Mouse (Mus musculus): Measurements from ENCODE around the gene Arrdc4.

Gene Arrdc4

DNA sequence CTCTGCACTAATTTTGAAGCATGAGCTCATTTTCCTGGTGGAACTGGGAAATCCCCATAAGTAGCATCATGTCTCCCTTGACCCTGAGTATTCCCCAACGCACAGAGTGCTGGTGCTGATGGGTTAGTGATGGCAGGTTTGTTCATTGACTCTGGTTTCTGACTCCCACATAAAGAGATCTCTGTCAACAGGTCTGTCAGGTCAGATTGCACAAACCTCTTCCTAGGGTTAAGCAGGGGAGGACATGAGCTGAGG lies 39.8 kb downstream of the Arrdc4 start:
- DNase-seq (ENCODE audit: low spot score): no peak

DNA sequence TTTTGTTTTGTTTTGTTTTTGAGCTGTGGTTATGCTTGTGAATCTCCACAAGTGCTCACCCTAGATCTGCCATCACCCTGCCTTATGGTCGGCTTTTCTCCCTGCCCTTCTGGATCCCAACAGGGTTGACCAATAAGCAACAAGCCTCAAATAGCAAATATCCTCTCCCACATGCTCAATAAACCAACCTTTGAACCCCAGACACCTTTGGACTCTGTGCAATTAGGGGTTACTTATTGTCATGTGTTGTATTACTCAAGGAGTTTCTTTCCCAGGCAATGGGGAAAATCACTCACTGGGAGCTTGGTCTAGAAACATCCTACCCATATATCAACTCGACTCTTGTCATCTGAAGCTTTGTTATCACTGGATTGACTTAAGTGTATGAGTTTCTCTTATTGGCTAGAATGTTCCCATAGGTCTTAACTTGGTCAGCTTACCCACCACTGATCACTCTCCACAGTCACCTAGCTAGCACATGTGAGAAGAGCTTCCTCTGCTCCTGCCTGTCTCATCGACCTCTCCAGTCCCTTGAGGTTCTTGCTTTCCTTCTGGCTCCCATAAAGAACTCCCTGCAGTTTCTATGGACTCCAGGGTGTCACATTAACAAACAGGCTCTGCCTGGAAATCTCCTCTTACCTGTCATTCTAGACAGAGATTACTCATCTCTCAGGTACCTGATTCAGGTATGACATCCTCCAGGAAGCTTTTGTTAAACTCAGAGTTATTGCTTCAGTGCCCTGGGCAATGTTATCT lies 40.3 kb downstream of the Arrdc4 start:
- no peak for DNase-seq (ENCODE audit: low spot score)

DNA sequence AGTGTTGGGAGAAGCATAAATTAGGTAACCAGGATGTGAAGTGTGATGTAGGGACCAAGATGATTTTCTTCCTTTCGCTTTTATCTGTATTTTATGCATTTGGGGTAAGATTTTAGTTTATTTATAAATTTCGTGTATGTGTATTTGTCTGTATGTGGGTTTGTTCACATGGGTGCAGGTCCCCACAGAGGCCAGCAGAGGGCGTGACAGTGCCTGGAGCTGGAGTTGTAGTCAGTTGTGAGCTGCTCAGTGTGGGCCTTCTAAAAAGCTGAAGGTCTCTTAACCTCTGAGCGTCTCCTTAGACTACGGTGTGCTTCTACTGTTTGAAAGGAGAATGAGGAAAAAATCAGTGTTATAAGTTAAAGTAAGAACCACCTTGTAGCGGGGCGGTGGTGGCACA lies 43.9 kb downstream of the Arrdc4 start:
- DNase-seq (ENCODE audit: low spot score): no peak

DNA sequence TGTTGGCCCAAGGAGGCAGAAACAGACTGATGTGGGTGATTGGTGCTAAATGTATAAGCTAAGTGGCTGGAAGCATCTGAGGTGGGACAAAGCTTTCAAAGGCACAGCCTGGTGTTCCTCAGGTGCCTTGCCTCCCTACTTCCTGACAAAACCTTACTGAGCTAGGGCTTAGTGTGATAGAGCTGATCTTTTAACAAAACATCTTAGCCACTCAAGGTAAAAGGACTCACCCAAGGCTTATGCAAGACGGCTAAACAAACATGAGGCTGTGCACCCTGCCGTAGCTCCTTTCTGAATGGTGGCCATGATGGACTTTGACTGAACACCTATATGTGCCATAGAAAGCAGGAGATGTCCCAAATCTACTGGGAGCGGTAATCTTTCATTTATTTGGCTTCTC lies 51.7 kb downstream of the Arrdc4 start:
- DNase-seq (ENCODE audit: low spot score): no peak

DNA sequence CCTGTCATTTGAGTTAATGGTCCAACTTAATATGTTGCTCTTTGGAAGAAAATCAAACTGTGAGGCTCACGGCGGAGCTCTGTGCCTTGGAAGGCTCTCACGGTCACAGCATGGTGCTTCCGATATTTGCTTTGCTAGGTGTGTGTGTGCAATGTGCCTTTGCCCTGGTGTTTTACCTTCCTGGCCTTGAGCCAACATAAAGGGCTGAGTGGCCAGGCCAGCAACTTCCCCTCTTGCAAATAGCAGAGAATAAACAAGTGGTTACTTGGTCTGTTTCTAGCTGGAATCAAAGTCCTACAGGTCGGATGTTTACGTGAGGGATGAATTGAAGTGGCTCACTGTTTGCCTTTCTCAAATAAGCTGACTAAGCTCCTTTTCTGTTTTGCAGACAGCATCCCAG lies 52.1 kb downstream of the Arrdc4 start:
- peak; percentile 66 for DNase-seq (ENCODE audit: low spot score)

DNA sequence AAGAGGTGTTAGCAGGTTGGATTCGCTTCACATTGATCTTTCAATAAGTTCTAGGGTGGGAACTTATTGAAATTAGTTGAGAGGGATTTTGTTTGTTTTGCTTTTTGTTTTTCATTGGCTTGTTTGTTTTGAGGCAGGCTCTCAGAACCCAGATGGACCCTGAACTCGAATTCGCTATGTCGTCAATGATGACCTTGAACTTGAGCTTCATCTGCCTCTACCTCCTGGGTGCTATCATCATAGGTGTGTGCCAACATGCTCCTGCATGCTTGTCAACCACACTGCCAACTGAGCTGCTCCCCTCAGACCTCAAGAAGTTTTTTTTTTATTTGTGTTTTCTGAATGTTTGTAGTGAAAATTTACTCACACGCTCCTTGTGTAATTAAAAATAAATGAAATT lies 52.6 kb downstream of the Arrdc4 start:
- no peak for DNase-seq (ENCODE audit: low spot score)

DNA sequence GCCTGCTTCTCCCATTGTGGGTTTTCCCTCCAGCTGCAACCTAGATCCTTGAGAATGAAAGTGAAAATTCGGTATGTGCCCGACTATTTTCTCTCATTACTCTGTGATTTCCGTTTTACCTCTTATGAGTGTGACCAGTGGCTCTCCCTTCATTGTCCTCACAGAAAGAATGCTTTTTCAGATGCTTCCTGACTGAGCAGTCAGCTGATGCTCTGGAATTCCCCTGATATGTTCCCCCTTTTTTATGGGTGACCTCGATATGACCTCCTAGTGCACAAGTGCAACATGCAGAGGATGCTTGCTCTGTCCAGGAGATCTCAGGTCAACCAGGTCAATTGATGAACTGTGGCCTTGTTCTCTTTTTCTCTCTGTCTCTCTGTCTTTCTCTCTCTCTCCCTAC lies 56.3 kb downstream of the Arrdc4 start:
- DNase-seq (ENCODE audit: low spot score): no peak

DNA sequence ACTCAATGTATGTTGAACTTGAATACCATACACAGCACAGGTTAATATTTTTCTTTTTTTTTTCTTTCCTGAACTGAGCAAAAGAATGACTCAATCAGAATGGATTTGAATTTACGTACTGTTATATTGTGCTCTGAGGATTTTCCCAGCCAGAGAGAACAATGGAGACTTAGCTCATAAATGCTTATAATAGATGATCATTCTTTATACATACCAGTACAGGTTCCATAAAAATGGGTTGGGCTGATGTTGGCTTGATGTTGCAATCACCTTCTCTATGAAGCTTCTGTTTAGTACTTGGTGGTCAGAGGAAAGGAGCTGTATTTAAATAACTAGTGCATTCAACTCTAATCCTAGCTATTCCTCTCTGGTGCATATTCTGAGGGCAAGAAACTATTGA lies 57.6 kb downstream of the Arrdc4 start:
- DNase-seq (ENCODE audit: low spot score): no peak

DNA sequence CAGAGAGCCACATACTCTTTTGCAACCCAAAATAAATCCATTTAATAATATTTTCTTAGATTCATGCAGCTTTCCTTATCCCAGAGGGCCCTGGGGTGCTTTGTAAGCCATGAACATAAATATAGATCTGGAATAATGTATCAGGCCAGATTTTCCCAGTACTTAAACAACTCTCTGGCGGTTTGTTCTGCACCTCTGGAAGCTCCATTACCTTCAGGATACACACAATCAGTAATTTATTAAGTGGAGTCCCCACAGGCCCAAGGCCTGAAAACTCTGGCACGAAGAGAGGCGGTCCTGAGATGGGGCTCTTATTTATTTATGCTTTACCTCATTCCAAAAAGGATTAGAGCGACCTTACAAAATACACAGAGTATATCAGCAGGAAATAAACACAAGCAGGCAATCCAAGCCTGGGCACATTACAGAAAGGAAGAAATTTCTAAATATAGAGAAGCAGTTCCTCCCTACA lies 61.9 kb downstream of the Arrdc4 start:
- DNase-seq (ENCODE audit: low spot score): no peak

Data from urinary bladder, postnatal 14 days (tissue).